Mouse (Mus musculus) neural tube, postnatal 0 days (tissue): ENCODE data around the gene Khk. TPM values are rescaled to one million over a fixed set of nuclear protein-coding genes. Genes with fewer than 3 reads are reported as not detected.

Experiments
- polyA plus RNA-seq: library from polyadenylated mRNA; unstranded; fragments of >200 nt; fragmentation: Nextera tagmentation; extraction: Ambion mirVana; gene quantifications from 2 replicates; pipeline ENCODE4 v1.2.1, GENCODE M21; 2015

Gene Khk
- 18.3 and 18.8 TPM in 2 replicates for polyA plus RNA-seq

GRCm38 (mm10) chr5:30921256-30922033, at the start of gene Khk:
Gene Khk, plus strand, starts transcription at chr5:30921431.

GRCm38 (mm10) chr5:30888337-30889087, 32.7 kb upstream of the Khk start, which contains the start of gene Agbl5:
Gene Agbl5, plus strand, starts transcription at chr5:30888694.

DNA sequence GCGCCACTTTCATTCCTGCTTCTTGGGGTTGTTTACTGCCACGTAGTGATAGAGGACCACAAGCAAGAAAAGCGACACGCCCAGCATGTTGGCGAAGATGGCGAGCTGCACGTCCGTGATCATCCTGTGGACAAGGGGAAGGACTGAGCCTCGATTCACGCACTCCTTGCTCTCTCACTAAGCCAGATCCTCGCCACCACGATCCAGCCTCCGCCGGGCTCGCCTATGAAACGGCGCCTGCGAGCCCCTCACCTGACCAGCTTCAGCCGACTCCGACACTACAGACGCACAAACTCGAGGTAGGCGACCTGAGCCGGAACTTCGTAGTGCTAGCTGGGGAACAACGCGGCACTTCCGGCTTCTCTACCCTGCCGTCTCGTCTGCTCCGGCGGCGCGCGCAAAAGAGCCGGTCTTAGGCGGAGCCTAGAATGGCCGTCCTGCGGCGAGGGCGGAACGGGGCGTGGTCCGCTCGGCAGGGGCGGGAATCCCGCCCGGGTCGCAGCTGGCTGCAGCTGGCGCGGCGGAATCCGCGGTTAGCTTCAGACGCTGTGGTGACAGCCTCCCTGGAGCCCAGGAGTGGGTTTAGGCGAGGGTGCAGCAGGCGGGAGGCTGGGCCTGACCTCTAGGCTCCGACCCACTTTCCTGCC, 13.7 kb upstream of the Khk start, which contains the start of gene Ost4:
TSS of gene Ost4 (minus strand) at position 376 of the 647 bp plus-strand sequence.

DNA sequence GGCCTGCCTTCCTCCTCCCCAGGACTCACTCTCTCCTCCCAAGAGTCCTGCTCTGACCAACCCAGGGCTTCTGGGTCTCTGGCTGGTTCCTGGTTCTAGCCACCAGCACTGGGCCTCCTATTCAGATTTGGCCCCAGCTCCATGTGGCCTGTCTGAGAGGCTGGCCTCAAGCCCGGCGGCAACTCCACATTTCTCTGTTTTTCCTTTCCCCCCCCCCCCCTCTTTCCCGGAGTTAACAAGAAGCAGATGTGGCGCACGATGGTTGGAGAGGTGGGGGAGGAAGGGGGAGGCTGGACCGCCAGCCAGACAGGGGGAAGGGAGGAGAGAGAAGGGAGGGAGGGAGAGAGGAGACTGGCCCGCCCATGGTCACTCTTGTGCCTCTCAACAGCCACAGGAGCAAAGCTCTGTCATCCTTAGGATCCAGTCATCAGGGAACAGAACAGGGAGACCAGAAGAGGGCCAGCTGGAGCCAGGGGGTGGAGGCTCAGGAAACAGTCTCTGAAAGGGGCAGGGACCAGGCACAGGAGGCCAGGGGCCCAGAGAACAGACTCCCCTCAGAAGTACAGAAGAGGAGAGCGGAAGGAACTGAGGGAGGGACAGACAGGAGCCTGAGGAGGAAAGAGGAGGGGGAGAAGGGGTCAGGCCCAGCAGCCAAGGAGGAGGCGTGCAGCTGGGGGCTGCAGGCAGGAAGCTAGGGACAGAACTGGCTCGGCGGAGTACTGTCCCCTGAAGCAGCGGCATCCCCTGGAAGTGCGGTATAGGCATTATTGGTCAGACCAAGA, 8.0 kb upstream of the Khk start, which contains the start of gene Emilin1:
TSS of gene Emilin1 (plus strand) at position 343 of the 782 bp plus-strand sequence.

DNA sequence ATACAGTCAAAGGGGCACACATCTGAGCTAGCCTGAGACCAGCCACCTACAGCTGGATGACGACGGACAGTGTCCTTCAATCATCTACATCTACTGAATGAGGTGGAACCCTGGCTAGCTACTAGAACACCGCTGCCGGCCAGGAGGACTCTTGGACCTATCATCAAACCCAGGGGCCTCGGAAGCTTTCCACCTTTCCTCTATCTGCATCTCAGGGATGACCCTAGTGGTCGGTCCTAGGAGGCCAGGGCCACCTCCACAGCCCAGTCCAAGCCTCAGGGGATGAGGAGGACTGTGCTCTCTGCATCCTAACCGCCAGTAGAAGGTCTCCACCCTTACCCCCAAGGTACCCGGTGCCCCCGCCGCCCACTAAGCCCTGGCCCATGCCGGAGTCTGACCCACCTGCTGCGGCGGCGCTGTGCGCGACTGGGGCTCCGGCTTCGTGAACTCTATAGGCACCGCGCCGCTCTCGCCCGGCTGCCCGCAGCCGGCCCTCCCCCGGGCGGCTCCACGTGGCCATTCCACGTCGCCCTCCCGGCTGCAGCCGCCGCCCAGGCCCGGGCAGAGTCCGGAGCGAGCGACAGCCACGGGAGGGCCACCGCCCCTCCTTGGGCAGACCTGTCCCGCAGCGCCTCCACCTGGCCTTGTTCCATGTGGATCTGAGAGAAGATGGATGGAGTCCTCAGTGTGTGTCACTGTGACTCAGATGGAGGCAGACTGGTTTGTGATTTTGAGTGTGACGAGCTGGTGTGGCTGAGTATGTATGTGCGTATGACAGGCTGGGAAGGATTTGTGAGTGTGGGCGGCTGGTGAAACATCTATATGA, 23.9 kb downstream of the Khk start, which contains the start of gene Cgref1:
TSS of gene Cgref1 (minus strand) at position 636 of the 826 bp plus-strand sequence.

GRCm38 (mm10) chr5:30959966-30960501, 38.8 kb downstream of the Khk start, which contains the start of gene Preb:
Gene Preb, minus strand, starts transcription at chr5:30960361.

GRCm38 (mm10) chr5:30968416-30968815, 47.2 kb downstream of the Khk start, which contains the start of gene Tcf23:
Gene Tcf23, plus strand, starts transcription at chr5:30968662.

Other genes starting within 250 kb of the Khk start
- gene Dpysl5, start 209.9 kb upstream of the Khk start, polyA plus RNA-seq, result 85.5 and 121 TPM in 2 replicates
- 152 and 166 TPM in 2 replicates for gene Mapre3, start 106.8 kb upstream of the Khk start, polyA plus RNA-seq
- gene Tmem214, start 53.4 kb upstream of the Khk start, polyA plus RNA-seq, result 60.2 and 65.9 TPM in 2 replicates
- gene Agbl5, start 32.7 kb upstream of the Khk start, polyA plus RNA-seq, result 14.1 and 18.0 TPM in 2 replicates
- gene Ost4, start 13.6 kb upstream of the Khk start, polyA plus RNA-seq, result 250 and 253 TPM in 2 replicates
- 14.0 and 15.6 TPM in 2 replicates for gene Emilin1, start 8.0 kb upstream of the Khk start, polyA plus RNA-seq
- 92.9 and 96.7 TPM in 2 replicates for gene Cgref1, start 24.2 kb downstream of the Khk start, polyA plus RNA-seq
- 104 and 109 TPM in 2 replicates for gene Preb, start 38.9 kb downstream of the Khk start, polyA plus RNA-seq
- 0.05 and 0.10 TPM in 2 replicates for gene Tcf23, start 47.2 kb downstream of the Khk start, polyA plus RNA-seq
- 231 and 250 TPM in 2 replicates for gene Atraid, start 126.9 kb downstream of the Khk start, polyA plus RNA-seq
- 18.0 and 20.8 TPM in 2 replicates for gene Slc5a6, start 127.5 kb downstream of the Khk start, polyA plus RNA-seq
- gene Cad, start 133.3 kb downstream of the Khk start, polyA plus RNA-seq, result 6.8 and 8.6 TPM in 2 replicates
- gene Dnajc5g, start 184.9 kb downstream of the Khk start, polyA plus RNA-seq, result not detected in 2 replicates
- 55.6 and 64.5 TPM in 2 replicates for gene Slc30a3, start 186.8 kb downstream of the Khk start, polyA plus RNA-seq
- 0.15 and 0.41 TPM in 2 replicates for gene Trim54, start 195.3 kb downstream of the Khk start, polyA plus RNA-seq
- gene Ucn, start 217.4 kb downstream of the Khk start, polyA plus RNA-seq, result 3.7 and 4.7 TPM in 2 replicates
- 53.5 and 60.8 TPM in 2 replicates for gene Mpv17, start 232.8 kb downstream of the Khk start, polyA plus RNA-seq